Mouse (Mus musculus): ENCODE data around the gene Frmd4a.

Frmd4a gene

GRCm38 (mm10) chr2:4131216-4131615 is 113.7 kb downstream of the Frmd4a start:
- in situ Hi-C loops (cut with MboI; ENCODE audit: low sequenced_read_pairs), result no loop called here

GRCm38 (mm10) chr2:4137493-4137892 is 120.0 kb downstream of the Frmd4a start:
- in situ Hi-C loops (cut with MboI; ENCODE audit: low sequenced_read_pairs), result no loop called here

GRCm38 (mm10) chr2:4142221-4142950 is 124.9 kb downstream of the Frmd4a start:
- in situ Hi-C loops (cut with MboI; ENCODE audit: low sequenced_read_pairs), result no loop called here

GRCm38 (mm10) chr2:4144424-4144823 is 126.9 kb downstream of the Frmd4a start:
- in situ Hi-C loops (cut with MboI; ENCODE audit: low sequenced_read_pairs), result no loop called here

GRCm38 (mm10) chr2:4152521-4153040 is 135.1 kb downstream of the Frmd4a start:
- in situ Hi-C loops (cut with MboI; ENCODE audit: low sequenced_read_pairs), result no loop called here

- in situ Hi-C loops (cut with MboI; ENCODE audit: low sequenced_read_pairs), result no loop called here
Observed at GRCm38 (mm10) chr2:4153131-4153631, 135.7 kb downstream of the Frmd4a start.

GRCm38 (mm10) chr2:4154036-4154653 is 136.6 kb downstream of the Frmd4a start:
- in situ Hi-C loops (cut with MboI; ENCODE audit: low sequenced_read_pairs), result no loop called here

- in situ Hi-C loops (cut with MboI; ENCODE audit: low sequenced_read_pairs), result no loop called here
Observed at GRCm38 (mm10) chr2:4154654-4155047, 137.1 kb downstream of the Frmd4a start.

GRCm38 (mm10) chr2:4155406-4155805 is 137.9 kb downstream of the Frmd4a start:
- in situ Hi-C loops (cut with MboI; ENCODE audit: low sequenced_read_pairs), result no loop called here

GRCm38 (mm10) chr2:4156511-4156910 is 139.0 kb downstream of the Frmd4a start:
- in situ Hi-C loops (cut with MboI; ENCODE audit: low sequenced_read_pairs), result no loop called here

GRCm38 (mm10) chr2:4157396-4157795 is 139.9 kb downstream of the Frmd4a start:
- in situ Hi-C loops (cut with MboI; ENCODE audit: low sequenced_read_pairs), result no loop called here

- in situ Hi-C loops (cut with MboI; ENCODE audit: low sequenced_read_pairs), result no loop called here
Observed at GRCm38 (mm10) chr2:4159574-4160203, 142.2 kb downstream of the Frmd4a start.

GRCm38 (mm10) chr2:4166191-4166590 is 148.7 kb downstream of the Frmd4a start:
- in situ Hi-C loops (cut with MboI; ENCODE audit: low sequenced_read_pairs), result no loop called here

- in situ Hi-C loops (cut with MboI; ENCODE audit: low sequenced_read_pairs), result no loop called here
Observed at GRCm38 (mm10) chr2:4167131-4167530, 149.6 kb downstream of the Frmd4a start.

GRCm38 (mm10) chr2:4169726-4170125 is 152.2 kb downstream of the Frmd4a start:
- in situ Hi-C loops (cut with MboI; ENCODE audit: low sequenced_read_pairs), result no loop called here

- in situ Hi-C loops (cut with MboI; ENCODE audit: low sequenced_read_pairs), result no loop called here
Observed at GRCm38 (mm10) chr2:4170189-4170588, 152.7 kb downstream of the Frmd4a start.

GRCm38 (mm10) chr2:4184991-4185390 is 167.5 kb downstream of the Frmd4a start:
- in situ Hi-C loops (cut with MboI; ENCODE audit: low sequenced_read_pairs), result no loop called here

- in situ Hi-C loops (cut with MboI; ENCODE audit: low sequenced_read_pairs), result no loop called here
Observed at GRCm38 (mm10) chr2:4187521-4187920, 170.0 kb downstream of the Frmd4a start.

- in situ Hi-C loops (cut with MboI; ENCODE audit: low sequenced_read_pairs), result no loop called here
Observed at GRCm38 (mm10) chr2:4188303-4188702, 170.8 kb downstream of the Frmd4a start.

- in situ Hi-C loops (cut with MboI; ENCODE audit: low sequenced_read_pairs), result no loop called here
Observed at GRCm38 (mm10) chr2:4190345-4190744, 172.8 kb downstream of the Frmd4a start.

- in situ Hi-C loops (cut with MboI; ENCODE audit: low sequenced_read_pairs), result no loop called here
Observed at GRCm38 (mm10) chr2:4190995-4191394, 173.5 kb downstream of the Frmd4a start.

GRCm38 (mm10) chr2:4193206-4193605 is 175.7 kb downstream of the Frmd4a start:
- in situ Hi-C loops (cut with MboI; ENCODE audit: low sequenced_read_pairs), result no loop called here
